Mouse (Mus musculus) CD4-positive, CD25-positive, alpha-beta regulatory T cell, adult 2 months (primary cell): ENCODE data around the gene Thap7.
A peak's percentile ranks its signal among the peaks of the same experiment; 100 is the strongest.

Experiments used
- DNase-seq: peaks from one replicate; pipeline ENCODE4 v3.0.0-alpha.2; 2012; ENCODE audit warnings: low read depth, low spot score

Gene Thap7

GRCm38 (mm10) chr16:17488478-17489468, 42.2 kb downstream of the Thap7 start:
- peak; percentile 45 for DNase-seq

- DNase-seq = peak; percentile 15
Observed at GRCm38 (mm10) chr16:17486505-17486904, 44.4 kb downstream of the Thap7 start.

GRCm38 (mm10) chr16:17481465-17481864, 49.5 kb downstream of the Thap7 start:
- DNase-seq = no peak

- DNase-seq = no peak
Observed at GRCm38 (mm10) chr16:17478331-17478943, 52.5 kb downstream of the Thap7 start.
